Mouse (Mus musculus) heart, embryonic 12.5 days (tissue): ENCODE data around the gene Tm9sf4. TPM values are rescaled to one million over a fixed set of nuclear protein-coding genes. Genes with fewer than 3 reads are reported as not detected.

Source experiments
- ATAC-seq: fragments of 200-750 bp; cut with Nextera tagmentation; 2 replicates; pipeline ENCODE4 v1.8.0; 2017; ENCODE audit warnings: moderate TSS enrichment, moderate library complexity; ENCODE audit not compliant: insufficient number of reproducible peaks, low FRiP score
- H3K27ac ChIP-seq: fragments of 300-500 bp; sonication (generic); 2 replicates; pipeline ENCODE4 v1.5.1; 2016; ENCODE audit warnings: mild to moderate bottlenecking, moderate library complexity; ENCODE audit not compliant: poor library complexity, severe bottlenecking
- H3K27me3 ChIP-seq: fragments of 300-500 bp; sonication (generic); replicated peaks from 2 replicates; pipeline ENCODE4 v1.6.1; 2016; ENCODE audit warnings: mild to moderate bottlenecking, moderate library complexity
- H3K36me3 ChIP-seq: fragments of 300-500 bp; sonication (generic); 2 replicates; pipeline ENCODE4 v1.6.1; 2016; ENCODE audit warnings: mild to moderate bottlenecking, moderate library complexity
- H3K4me1 ChIP-seq: fragments of 300-500 bp; sonication (generic); replicated peaks from 2 replicates; pipeline ENCODE4 v1.6.1; 2016; ENCODE audit warnings: mild to moderate bottlenecking
- H3K4me2 ChIP-seq: fragments of 300-500 bp; sonication (generic); 2 replicates; pipeline ENCODE4 v1.6.1; 2016; ENCODE audit warnings: mild to moderate bottlenecking, moderate library complexity
- H3K4me3 ChIP-seq: fragments of 300-500 bp; sonication (generic); 2 replicates; pipeline ENCODE4 v1.5.1; 2016; ENCODE audit warnings: mild to moderate bottlenecking
- H3K9ac ChIP-seq: fragments of 300-500 bp; sonication (generic); 2 replicates; pipeline ENCODE4 v1.6.1; 2016; ENCODE audit warnings: mild to moderate bottlenecking, moderate library complexity
- H3K9me3 ChIP-seq: fragments of 300-500 bp; sonication (generic); replicated peaks from 2 replicates; pipeline ENCODE4 v1.6.1; 2016; ENCODE audit warnings: mild to moderate bottlenecking, moderate library complexity
- WGBS: fragments of 180-500 bp; shearing (Covaris S2); methylation state at CpG from one replicate; pipeline ENCODE4 v1.1.7; 2016; 5-methylcytosine and 5-hydroxymethylcytosine counted together
- polyA plus RNA-seq: library from polyadenylated mRNA; unstranded; fragments of >200 nt; fragmentation: Nextera tagmentation; extraction: Ambion mirVana; gene quantifications from 2 replicates; pipeline ENCODE4 v1.2.1, GENCODE M21; 2016

Gene Tm9sf4
- polyA plus RNA-seq, 1 experiment from 2014 or later: 75.4 TPM

GRCm38 (mm10) chr2:153160133-153160532 is 970 bp upstream of the Tm9sf4 start:
- no peak for ATAC-seq
- WGBS: 81% methylated on average over 5 of the region's 5 CpGs

GRCm38 (mm10) chr2:153161684-153162080 is 579 bp downstream of the Tm9sf4 start:
- H3K27ac ChIP-seq: peak overlapping the region; percentile 87
- H3K4me1 ChIP-seq: peaks cover 15% of the 10 kb centered on the region
- H3K9ac ChIP-seq: peak overlapping the region; percentile 90
- H3K4me3 ChIP-seq: peak overlapping the region; percentile 76
- H3K9me3 ChIP-seq: no peaks in the 10 kb centered on the region
- WGBS: under 1% methylated on average over 16 of the region's 16 CpGs
- no peaks in the 10 kb centered on the region for H3K27me3 ChIP-seq
- H3K36me3 ChIP-seq: peaks cover 8% of the 10 kb centered on the region; the same call in 1 of the 2 replicates
- peak; percentile 54; the same call in 1 of the 2 replicates for ATAC-seq
- peak overlapping the region; percentile 90 for H3K4me2 ChIP-seq

More at GRCm38 (mm10) chr2:153160133-153160532, 970 bp upstream of the Tm9sf4 start:
- Histone ChIP-seq H3K36me3 (peaks cover 2% of the 10 kb centered on the region; the same call in 1 of the 2 replicates), H3K4me1 (peaks cover 10% of the 10 kb centered on the region), H3K27ac (no peak overlapping the region), H3K9ac (no peak overlapping the region), H3K9me3 (no peaks in the 10 kb centered on the region), H3K27me3 (no peaks in the 10 kb centered on the region), H3K4me2 (no peak overlapping the region), H3K4me3 (no peak overlapping the region)

GRCm38 (mm10) chr2:153167136-153167535 is 6.0 kb downstream of the Tm9sf4 start:
- H3K4me3 ChIP-seq: no peak overlapping the region
- peaks cover 8% of the 10 kb centered on the region; the same call in 1 of the 2 replicates for H3K36me3 ChIP-seq
- H3K27me3 ChIP-seq: no peaks in the 10 kb centered on the region
- H3K9me3 ChIP-seq: no peaks in the 10 kb centered on the region
- no peak overlapping the region for H3K4me2 ChIP-seq
- ATAC-seq: no peak
- no peak overlapping the region for H3K27ac ChIP-seq
- 82% methylated on average over 6 of the region's 6 CpGs for WGBS
- peaks cover 44% of the 10 kb centered on the region for H3K4me1 ChIP-seq
- no peak overlapping the region for H3K9ac ChIP-seq

- peaks cover 8% of the 10 kb centered on the region; the same call in 1 of the 2 replicates for H3K36me3 ChIP-seq
- no peak overlapping the region for H3K9ac ChIP-seq
- no peaks in the 10 kb centered on the region for H3K27me3 ChIP-seq
- H3K9me3 ChIP-seq: no peaks in the 10 kb centered on the region
- WGBS: 29% methylated on average over 2 of the region's 2 CpGs
- no peak overlapping the region for H3K4me3 ChIP-seq
- H3K4me2 ChIP-seq: no peak overlapping the region
- H3K4me1 ChIP-seq: peaks cover 36% of the 10 kb centered on the region
- H3K27ac ChIP-seq: no peak overlapping the region
- ATAC-seq: no peak
Measured at GRCm38 (mm10) chr2:153168134-153168820, 7.2 kb downstream of the Tm9sf4 start.

GRCm38 (mm10) chr2:153170490-153171224 is 9.6 kb downstream of the Tm9sf4 start:
- Histone ChIP-seq H3K4me1 (peaks cover 38% of the 10 kb centered on the region), H3K27ac (no peak overlapping the region), H3K27me3 (no peaks in the 10 kb centered on the region), H3K9me3 (no peaks in the 10 kb centered on the region), H3K9ac (no peak overlapping the region), H3K36me3 (peaks cover 10% of the 10 kb centered on the region; the same call in 1 of the 2 replicates), H3K4me3 (no peak overlapping the region), H3K4me2 (no peak overlapping the region)
- ATAC-seq: no peak
- 74% methylated on average over 9 of the region's 9 CpGs for WGBS

- 86% methylated on average over 5 of the region's 5 CpGs for WGBS
- peaks cover 34% of the 10 kb centered on the region for H3K4me1 ChIP-seq
- ATAC-seq: no peak
- no peak overlapping the region for H3K4me3 ChIP-seq
- no peaks in the 10 kb centered on the region for H3K27me3 ChIP-seq
- no peak overlapping the region for H3K27ac ChIP-seq
- no peak overlapping the region for H3K4me2 ChIP-seq
- peaks cover 6% of the 10 kb centered on the region; the same call in 1 of the 2 replicates for H3K36me3 ChIP-seq
- H3K9me3 ChIP-seq: no peaks in the 10 kb centered on the region
- no peak overlapping the region for H3K9ac ChIP-seq
Measured at GRCm38 (mm10) chr2:153171966-153172365, 10.9 kb downstream of the Tm9sf4 start.

- Histone ChIP-seq H3K4me1 (peaks cover 14% of the 10 kb centered on the region; the same call in 1 of the 2 replicates), H3K9me3 (no peaks in the 10 kb centered on the region), H3K9ac (no peak overlapping the region), H3K4me3 (no peak overlapping the region), H3K27ac (no peak overlapping the region), H3K4me2 (no peak overlapping the region), H3K27me3 (no peaks in the 10 kb centered on the region), H3K36me3 (peaks cover 29% of the 10 kb centered on the region)
- ATAC-seq: no peak
- WGBS: 58% methylated on average over 8 of the region's 8 CpGs
Measured at GRCm38 (mm10) chr2:153175995-153176570, 15.0 kb downstream of the Tm9sf4 start.

GRCm38 (mm10) chr2:153177188-153177587 is 16.1 kb downstream of the Tm9sf4 start:
- H3K9me3 ChIP-seq: no peaks in the 10 kb centered on the region
- no peak overlapping the region for H3K4me2 ChIP-seq
- H3K9ac ChIP-seq: no peak overlapping the region
- peaks cover 39% of the 10 kb centered on the region for H3K36me3 ChIP-seq
- H3K27me3 ChIP-seq: no peaks in the 10 kb centered on the region
- H3K4me3 ChIP-seq: no peak overlapping the region
- 91% methylated on average over 3 of the region's 3 CpGs for WGBS
- peaks cover 14% of the 10 kb centered on the region; the same call in 1 of the 2 replicates for H3K4me1 ChIP-seq
- no peak for ATAC-seq
- H3K27ac ChIP-seq: no peak overlapping the region

- Histone ChIP-seq H3K4me2 (no peak overlapping the region), H3K36me3 (peaks cover 59% of the 10 kb centered on the region), H3K27me3 (no peaks in the 10 kb centered on the region), H3K9ac (no peak overlapping the region), H3K9me3 (no peaks in the 10 kb centered on the region), H3K4me3 (no peak overlapping the region), H3K27ac (no peak overlapping the region), H3K4me1 (peaks cover 12% of the 10 kb centered on the region; the same call in 1 of the 2 replicates)
- 79% methylated on average over 10 of the region's 10 CpGs for WGBS
- no peak for ATAC-seq
Measured at GRCm38 (mm10) chr2:153179126-153179860, 18.2 kb downstream of the Tm9sf4 start.

- no peak overlapping the region for H3K9ac ChIP-seq
- no peaks in the 10 kb centered on the region for H3K27me3 ChIP-seq
- ATAC-seq: no peak
- no peak overlapping the region for H3K4me3 ChIP-seq
- H3K4me1 ChIP-seq: peaks cover 12% of the 10 kb centered on the region; the same call in 1 of the 2 replicates
- 87% methylated on average over 3 of the region's 3 CpGs for WGBS
- H3K36me3 ChIP-seq: peaks cover 60% of the 10 kb centered on the region
- H3K9me3 ChIP-seq: no peaks in the 10 kb centered on the region
- no peak overlapping the region for H3K4me2 ChIP-seq
- no peak overlapping the region for H3K27ac ChIP-seq
Measured at GRCm38 (mm10) chr2:153179961-153180360, 18.9 kb downstream of the Tm9sf4 start.
